Comparison of ENCODE assay signal across 12 mouse cellular contexts in genomic region chr8:8984159-8984828, GRCm38 (mm10).
DNase-seq lines count a peak whose midpoint lies in the region; ATAC-seq lines count a peak whose summit lies in the region.
"Had no signal": no experiment of that assay in that cellular context is flagged by ENCODE, and none has a peak within 500 bp of the region (broad histone marks: within the 10 kb centered on the region; RNA-seq: fewer than 3 reads in every experiment).

No protein-coding gene starts in this region.

- peaks cover 4% of the 10 kb centered on the region; the same call in 1 of the 2 replicates for H3K4me1 ChIP-seq in heart, embryonic 11.5 days (ENCODE audit: control insufficient read depth, insufficient read depth, low read length)
- peaks cover 11% of the 10 kb centered on the region for H3K4me1 ChIP-seq in midbrain, embryonic 12.5 days

- ATAC-seq in heart, embryonic 11.5 days (replicated peaks; ENCODE audit: insufficient number of reproducible peaks, low FRiP score, low TSS enrichment) = 0 out of 2 replicates have a peak, but pooled peaks have one; percentile 33
- ATAC-seq in midbrain, embryonic 12.5 days (ENCODE audit: low FRiP score, low read depth) = peak; percentile 62

- no peak overlapping the region for H3K9ac ChIP-seq in heart, embryonic 11.5 days (ENCODE audit: low read depth, low read length)
- no peak overlapping the region for H3K9ac ChIP-seq in midbrain, embryonic 12.5 days (replicated peaks)
- H3K9ac ChIP-seq: embryonic facial prominence, embryonic 15.5 days had no signal

- no peak overlapping the region for H3K4me2 ChIP-seq in heart, embryonic 11.5 days
- H3K4me2 ChIP-seq in midbrain, embryonic 12.5 days (replicated peaks) = peak overlapping the region; percentile 27
- H3K4me2 ChIP-seq: embryonic facial prominence, embryonic 15.5 days had no signal

- H3K4me3 ChIP-seq in heart, embryonic 11.5 days (ENCODE audit: low read depth, low read length) = no peak overlapping the region
- no peak overlapping the region for H3K4me3 ChIP-seq in midbrain, embryonic 12.5 days
- H3K4me3 ChIP-seq: embryonic facial prominence, embryonic 15.5 days had no signal

- WGBS in heart, embryonic 11.5 days (ENCODE audit: insufficient replicate concordance) = 20% methylated on average over 13 of the region's 13 CpGs
- WGBS in midbrain, embryonic 12.5 days = 12% methylated on average over 13 of the region's 13 CpGs

- no peaks in the 10 kb centered on the region for H3K36me3 ChIP-seq in heart, embryonic 11.5 days (ENCODE audit: control insufficient read depth, insufficient read depth, low read length)
- no peaks in the 10 kb centered on the region for H3K36me3 ChIP-seq in midbrain, embryonic 12.5 days
- H3K36me3 ChIP-seq: embryonic facial prominence, embryonic 15.5 days had no signal

- no peaks in the 10 kb centered on the region for H3K27me3 ChIP-seq in heart, embryonic 11.5 days (ENCODE audit: control insufficient read depth, insufficient read depth, low read length)
- peaks cover 49% of the 10 kb centered on the region for H3K27me3 ChIP-seq in midbrain, embryonic 12.5 days
- H3K27me3 ChIP-seq: embryonic facial prominence, embryonic 15.5 days had no signal

- no peaks in the 10 kb centered on the region for H3K9me3 ChIP-seq in heart, embryonic 11.5 days (replicated peaks; ENCODE audit: control insufficient read depth, low read length)
- no peaks in the 10 kb centered on the region for H3K9me3 ChIP-seq in midbrain, embryonic 12.5 days
- H3K9me3 ChIP-seq: embryonic facial prominence, embryonic 15.5 days had no signal

- H3K27ac ChIP-seq in heart, embryonic 11.5 days (ENCODE audit: low read depth, low read length) = no peak overlapping the region
- H3K27ac ChIP-seq in midbrain, embryonic 12.5 days (replicated peaks) = no peak overlapping the region
- H3K27ac ChIP-seq: embryonic facial prominence, embryonic 15.5 days had no signal

- no peak for DNase-seq in heart, adult 11 months
- peak; percentile 16 for DNase-seq in thymus, postnatal 4 days
- DNase-seq in thymus, adult 18-20 months = no peak
- no peak for DNase-seq in natural killer cell, adult 2 months (ENCODE audit: low spot score in 2 of 2)
- DNase-seq in B cell, adult 2 months = no peak
- DNase-seq in layer of hippocampus, postnatal 14 days (ENCODE audit: low spot score in 2 of 2) = no peak
- DNase-seq: gastrocnemius, postnatal 25 days; kidney, adult 18-20 months; layer of hippocampus, postnatal 36 days had no signal
